Mouse (Mus musculus) testis, adult 2 months (tissue): ENCODE results near the gene Endog.

ENCODE experiments used
- CTCF ChIP-seq: fragments of 200-500 bp; IDR thresholded peaks from 2 replicates; pipeline ENCODE4 v1.5.1; 2012; ENCODE audit warnings: low read depth, mild to moderate bottlenecking, inconsistent platforms, low read length, moderate library complexity; ENCODE audit not compliant: control insufficient read depth, insufficient read depth, insufficient replicate concordance
- POLR2A ChIP-seq: fragments of 200-500 bp; IDR thresholded peaks from 2 replicates; pipeline ENCODE4 v1.6.1; 2012; ENCODE audit warnings: low read depth, mild to moderate bottlenecking, inconsistent platforms, low read length, moderate library complexity; ENCODE audit not compliant: control insufficient read depth

GRCm38 (mm10) chr2:30173541-30174240 is 2.4 kb downstream of the Endog start:
- TF ChIP-seq CTCF (no peak), POLR2A (no peak)
